Mouse (Mus musculus): ENCODE measurements around the gene Adam4. TPM values are rescaled to one million over a fixed set of nuclear protein-coding genes. Genes with fewer than 3 reads are reported as not detected.
A peak's percentile ranks its signal among the peaks of the same experiment; 100 is the strongest.
"Not testable (repeated sequence)": the region's sequence is repeated elsewhere in the genome, so short reads cannot be mapped to it uniquely, and the experiment has no call there.

Gene Adam4
- 0.70 and 0.89 TPM in 2 replicates for polyA plus RNA-seq (2016; fragmentation: Nextera tagmentation; extraction: Ambion mirVana)

DNA sequence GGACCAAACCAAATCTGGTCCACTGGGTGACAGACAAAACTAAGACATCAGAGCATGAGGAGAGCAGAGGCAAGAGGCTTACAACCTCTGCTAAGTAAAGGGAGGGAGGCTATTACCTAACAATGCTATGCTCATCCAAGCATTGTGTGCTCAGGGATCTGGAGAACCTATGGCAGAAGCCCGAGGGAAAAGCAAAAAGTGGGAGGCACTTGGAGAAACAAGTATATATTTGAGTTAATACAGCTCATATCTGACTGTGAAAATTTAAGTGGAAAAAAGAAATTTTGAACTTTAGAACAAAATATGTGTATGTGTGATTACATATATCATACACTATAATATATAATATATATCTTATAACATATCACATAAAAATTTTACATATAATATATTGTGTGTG lies at the start of gene Adam4:
Gene Adam4, minus strand, starts transcription at position 101 of the 400 bp plus-strand sequence.
- H3K36me3 ChIP-seq (replicated peaks) = peaks cover 26% of the 10 kb centered on the region

DNA sequence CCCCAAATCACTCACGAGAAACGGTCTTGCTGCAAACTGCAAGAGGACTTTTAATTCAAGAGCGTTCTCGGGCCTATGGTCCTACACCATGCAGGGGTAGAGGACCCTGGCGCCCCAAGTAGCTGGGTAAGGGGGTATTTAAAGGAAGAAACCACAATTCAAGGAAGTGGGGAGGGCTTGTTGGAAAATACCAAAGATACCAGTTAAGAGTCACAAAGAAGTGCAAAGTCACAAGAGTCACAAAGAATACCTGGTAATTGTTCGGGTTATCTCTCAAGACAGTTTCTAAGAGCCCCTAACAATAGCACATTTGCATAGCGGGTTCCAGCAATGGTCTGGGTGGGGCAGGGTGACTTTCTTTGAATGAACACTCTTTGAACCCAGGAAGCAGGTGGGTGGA lies 37.3 kb upstream of the Adam4 start:
- not testable (repeated sequence) for H3K27me3 ChIP-seq (replicated peaks; ENCODE audit: low read depth, poor library complexity, severe bottlenecking); H3K4me3 ChIP-seq; H3K27ac ChIP-seq (replicated peaks); H3K4me1 ChIP-seq; DNase-seq (ENCODE audit: low spot score)
- WGBS = 95% methylated on average over 7 of the region's 7 CpGs
- Histone ChIP-seq H3K9me3 (peaks cover 11% of the 10 kb centered on the region; the same call in 1 of the 2 replicates), H3K36me3 (replicated peaks) (peaks cover 28% of the 10 kb centered on the region)

More for the DNA sequence above, at the start of gene Adam4:
- no peak within 1 kb of the TSS for H3K27ac ChIP-seq (replicated peaks)
- peaks cover 20% of the 10 kb centered on the region for H3K9me3 ChIP-seq
- H3K27me3 ChIP-seq (replicated peaks; ENCODE audit: low read depth, poor library complexity, severe bottlenecking) = no peaks in the 10 kb centered on the region
- DNase-seq (ENCODE audit: low spot score) = no peak
- H3K4me3 ChIP-seq = no peak within 1 kb of the TSS
- H3K4me1 ChIP-seq = no peaks in the 10 kb centered on the region
- 87% methylated on average over 1 of the region's 1 CpGs for WGBS

- not testable (repeated sequence) for H3K27ac ChIP-seq (replicated peaks); H3K4me3 ChIP-seq; H3K9me3 ChIP-seq; H3K27me3 ChIP-seq (replicated peaks; ENCODE audit: low read depth, poor library complexity, severe bottlenecking); DNase-seq (ENCODE audit: low spot score); H3K4me1 ChIP-seq; H3K36me3 ChIP-seq (replicated peaks)
- 94% methylated on average over 9 of the region's 9 CpGs for WGBS
Observed at GRCm38 (mm10) chr12:81438985-81439384, 17.2 kb upstream of the Adam4 start.

DNA sequence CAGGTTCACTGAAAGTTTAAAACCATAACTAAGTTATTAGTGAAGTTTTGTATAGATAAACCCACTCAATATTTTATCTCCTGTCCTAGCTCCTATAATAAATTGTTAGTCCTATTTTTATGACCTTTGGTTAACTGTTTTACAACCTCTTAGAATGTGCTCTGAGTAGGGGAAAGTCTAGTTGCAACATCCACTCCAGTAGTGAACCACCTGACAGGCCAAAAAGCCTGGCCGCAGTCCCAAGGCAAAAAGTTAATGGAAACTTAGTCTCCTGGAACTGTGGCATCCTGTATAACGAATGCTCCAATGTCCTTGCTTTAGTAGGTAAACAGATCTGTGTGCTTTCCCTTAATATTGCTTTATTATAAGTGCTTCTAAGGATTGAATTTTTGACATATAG lies 13.0 kb upstream of the Adam4 start:
- H3K4me3 ChIP-seq; H3K9me3 ChIP-seq; H3K4me1 ChIP-seq; DNase-seq (ENCODE audit: low spot score); H3K27me3 ChIP-seq (replicated peaks; ENCODE audit: low read depth, poor library complexity, severe bottlenecking); H3K27ac ChIP-seq (replicated peaks): not testable (repeated sequence)
- 95% methylated on average over 2 of the region's 2 CpGs for WGBS
- peaks cover 29% of the 10 kb centered on the region for H3K36me3 ChIP-seq (replicated peaks)

DNA sequence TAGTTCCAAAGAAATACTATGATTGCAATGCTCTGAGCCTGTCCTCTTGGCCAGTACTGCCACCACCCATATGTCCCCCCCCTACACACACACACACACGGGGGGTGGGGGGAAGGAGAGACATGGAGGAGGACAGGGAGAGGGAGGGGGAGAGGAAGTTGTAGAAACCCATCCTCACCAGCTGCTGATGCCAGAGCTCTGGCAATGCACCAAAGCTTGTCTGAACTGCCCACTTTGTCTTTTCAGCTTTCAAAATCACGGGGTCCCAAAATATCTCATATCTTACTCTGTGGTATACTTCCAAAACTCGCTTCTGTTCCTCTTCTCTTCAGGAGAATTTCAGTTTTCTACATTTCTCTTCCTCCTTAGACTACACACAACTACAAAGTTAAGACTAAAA lies 8.5 kb downstream of the Adam4 start:
- Histone ChIP-seq H3K9me3 (no peaks in the 10 kb centered on the region), H3K4me3 (no peak overlapping the region), H3K27ac (replicated peaks) (no peak overlapping the region), H3K36me3 (replicated peaks) (no peaks in the 10 kb centered on the region), H3K4me1 (no peaks in the 10 kb centered on the region), H3K27me3 (replicated peaks; ENCODE audit: low read depth, poor library complexity, severe bottlenecking) (no peaks in the 10 kb centered on the region)
- no peak for DNase-seq (ENCODE audit: low spot score)
- 85% methylated on average over 3 of the region's 3 CpGs for WGBS

DNA sequence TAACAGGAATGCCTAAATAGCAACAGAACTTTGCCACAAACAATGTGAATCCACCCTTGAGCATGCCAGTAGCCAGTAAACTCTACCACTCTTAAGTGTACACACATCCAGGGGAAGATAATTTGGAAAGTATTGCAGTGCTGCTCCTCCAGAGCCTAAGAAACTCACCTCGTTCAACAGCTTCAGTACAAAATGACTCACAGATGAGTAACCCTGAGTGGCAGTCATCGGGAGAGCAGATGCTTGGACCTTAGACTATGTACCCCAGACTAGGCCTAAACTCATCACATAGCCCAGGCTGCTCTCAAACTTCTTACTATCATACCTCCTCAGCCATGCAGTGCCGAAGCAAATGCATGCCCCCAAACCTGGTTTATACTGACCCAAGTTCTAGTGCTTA lies 12.8 kb downstream of the Adam4 start:
- Histone ChIP-seq H3K4me3 (no peak overlapping the region), H3K27me3 (replicated peaks; ENCODE audit: low read depth, poor library complexity, severe bottlenecking) (no peaks in the 10 kb centered on the region), H3K36me3 (replicated peaks) (no peaks in the 10 kb centered on the region), H3K27ac (replicated peaks) (no peak overlapping the region), H3K9me3 (no peaks in the 10 kb centered on the region), H3K4me1 (no peaks in the 10 kb centered on the region)
- DNase-seq (ENCODE audit: low spot score) = no peak
- WGBS = 85% methylated on average over 3 of the region's 3 CpGs

- Histone ChIP-seq H3K4me3 (no peak overlapping the region), H3K4me1 (no peaks in the 10 kb centered on the region), H3K36me3 (replicated peaks) (no peaks in the 10 kb centered on the region), H3K27ac (replicated peaks) (no peak overlapping the region), H3K9me3 (no peaks in the 10 kb centered on the region), H3K27me3 (replicated peaks; ENCODE audit: low read depth, poor library complexity, severe bottlenecking) (no peaks in the 10 kb centered on the region)
- DNase-seq (ENCODE audit: low spot score) = peak; percentile 45
- 32% methylated on average over 1 of the region's 1 CpGs for WGBS
Observed at GRCm38 (mm10) chr12:81402187-81402586, 19.6 kb downstream of the Adam4 start.

DNA sequence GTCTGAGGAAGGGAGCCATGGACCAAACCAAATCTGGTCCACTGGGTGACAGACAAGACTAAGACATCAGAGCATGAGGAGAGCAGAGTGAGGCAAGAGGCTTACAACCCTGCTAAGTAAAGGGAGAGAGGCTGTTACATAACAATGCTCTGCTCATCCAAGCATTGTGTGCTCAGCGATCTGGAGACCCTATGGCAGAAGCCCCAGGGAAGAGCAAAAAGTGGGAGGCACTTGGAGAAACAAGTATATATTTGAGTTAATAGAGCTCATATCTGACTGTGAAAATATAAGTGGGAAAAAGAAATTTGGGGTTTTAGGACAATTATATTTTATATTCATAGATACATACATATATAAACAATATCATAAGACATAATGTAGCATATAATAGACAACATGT lies 42.4 kb downstream of the Adam4 start, which contains the start of gene Gm4787:
Gene Gm4787, minus strand, starts transcription at position 101 of the 400 bp plus-strand sequence.
- H3K36me3 ChIP-seq (replicated peaks); H3K27ac ChIP-seq (replicated peaks); H3K4me1 ChIP-seq; H3K27me3 ChIP-seq (replicated peaks; ENCODE audit: low read depth, poor library complexity, severe bottlenecking); H3K4me3 ChIP-seq; H3K9me3 ChIP-seq; DNase-seq (ENCODE audit: low spot score): not testable (repeated sequence)
- 77% methylated on average over 1 of the region's 1 CpGs for WGBS

Other genes starting within 250 kb of the Adam4 start
- gene Slc8a3, start 88.8 kb downstream of the Adam4 start, polyA plus RNA-seq (2016; fragmentation: Nextera tagmentation; extraction: Ambion mirVana) = 0.91 and 1.1 TPM in 2 replicates
- gene Gm4787, start 42.5 kb downstream of the Adam4 start, polyA plus RNA-seq (2016; fragmentation: Nextera tagmentation; extraction: Ambion mirVana) = 0.10 and 0.35 TPM in 2 replicates
- 103 and 107 TPM in 2 replicates for gene Cox16, start 63.2 kb upstream of the Adam4 start, polyA plus RNA-seq (2016; fragmentation: Nextera tagmentation; extraction: Ambion mirVana)
- 29.8 and 32.3 TPM in 2 replicates for gene Gm20498, start 111.0 kb upstream of the Adam4 start, polyA plus RNA-seq (2016; fragmentation: Nextera tagmentation; extraction: Ambion mirVana)
- 35.3 and 35.9 TPM in 2 replicates for gene Synj2bp, start 111.0 kb upstream of the Adam4 start, polyA plus RNA-seq (2016; fragmentation: Nextera tagmentation; extraction: Ambion mirVana)
- gene Adam21, start 146.5 kb upstream of the Adam4 start, polyA plus RNA-seq (2016; fragmentation: Nextera tagmentation; extraction: Ambion mirVana) = 0.36 and 0.41 TPM in 2 replicates
- gene Med6, start 173.1 kb upstream of the Adam4 start, polyA plus RNA-seq (2016; fragmentation: Nextera tagmentation; extraction: Ambion mirVana) = 88.4 and 90.9 TPM in 2 replicates
- gene Ttc9, start 209.3 kb upstream of the Adam4 start, polyA plus RNA-seq (2016; fragmentation: Nextera tagmentation; extraction: Ambion mirVana) = 1.2 and 1.6 TPM in 2 replicates

All from embryonic facial prominence, embryonic 10.5 days (tissue).